Mouse (Mus musculus): ENCODE measurements around the gene Asphd2. TPM values are rescaled to one million over a fixed set of nuclear protein-coding genes. Genes with fewer than 3 reads are reported as not detected.
"Not testable (repeated sequence)": the region's sequence is repeated elsewhere in the genome, so short reads cannot be mapped to it uniquely, and the experiment has no call there.

The Asphd2 gene
- polyA plus RNA-seq, 2 experiments: 23.1 to 26.1 TPM

DNA sequence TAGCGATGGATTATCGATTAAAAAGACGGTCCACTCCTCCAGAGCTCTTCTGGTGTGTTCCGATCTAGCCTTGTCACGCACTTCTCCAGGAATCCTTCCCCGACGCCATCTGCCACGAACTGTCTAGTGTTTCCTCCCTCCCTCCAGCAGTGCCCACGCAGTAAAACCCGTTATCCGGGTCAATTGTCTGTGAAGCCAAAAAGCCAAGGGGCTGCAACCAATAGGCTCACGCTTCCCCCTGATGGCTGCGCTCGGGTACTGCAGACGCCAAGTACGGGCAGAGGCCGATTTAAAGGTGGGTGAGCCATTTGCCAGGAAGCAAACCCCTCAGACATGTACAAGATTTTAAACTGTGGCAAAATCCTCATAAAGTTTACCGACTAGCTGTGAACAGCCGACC is 34.3 kb upstream of the Asphd2 start:
- Histone ChIP-seq H3K4me2 (replicated peaks; ENCODE audit: low read depth, low read length, severe bottlenecking) (peak overlapping the region; percentile 24; the same call in 1 of the 2 replicates), H3K36me3 (ENCODE audit: control insufficient read depth, insufficient read depth, low read length) (no peaks in the 10 kb centered on the region), H3K27me3 (ENCODE audit: control insufficient read depth, insufficient read depth, low read length) (no peaks in the 10 kb centered on the region), H3K9ac (ENCODE audit: low read depth, low read length, severe bottlenecking) (no peak overlapping the region), H3K4me3 (replicated peaks; ENCODE audit: low read length) (no peak overlapping the region), H3K27ac (replicated peaks; ENCODE audit: low read depth, low read length) (no peak overlapping the region), H3K9me3 (ENCODE audit: control insufficient read depth, low read length) (no peaks in the 10 kb centered on the region), H3K4me1 (ENCODE audit: control insufficient read depth, insufficient read depth, low read length) (peaks cover 4% of the 10 kb centered on the region)
- ATAC-seq (ENCODE audit: low FRiP score, low read depth) (no peak), DNase-seq (ENCODE audit: low spot score) (peak; percentile 47)
- TF ChIP-seq POLR2A (IDR thresholded peaks at IDR 0.05; ENCODE audit: borderline replicate concordance, extremely low read depth, insufficient read depth, insufficient read length): no peak
- WGBS: 15% methylated on average over 19 of the region's 19 CpGs

DNA sequence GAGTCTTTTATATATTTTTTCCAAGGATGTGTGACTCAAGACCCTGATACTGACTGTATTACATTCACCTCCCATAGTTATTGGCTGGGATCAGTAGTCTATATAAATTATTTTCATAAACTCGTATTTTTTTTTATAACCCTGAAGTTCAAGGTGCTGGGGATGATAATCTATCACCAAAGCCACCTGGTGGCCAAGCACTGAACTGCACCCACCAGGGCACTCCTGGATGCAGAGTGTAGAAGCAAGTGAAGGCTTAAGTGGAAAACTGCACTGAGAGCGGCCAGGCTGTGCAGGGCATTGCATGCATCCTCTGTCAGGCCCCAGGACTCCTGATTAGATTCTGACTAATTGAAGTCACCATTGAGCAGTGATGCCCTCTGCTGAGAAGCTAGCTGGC is 32.6 kb upstream of the Asphd2 start:
- H3K36me3 ChIP-seq (ENCODE audit: control insufficient read depth, insufficient read depth, low read length): no peaks in the 10 kb centered on the region
- H3K4me2 ChIP-seq (replicated peaks; ENCODE audit: low read depth, low read length, severe bottlenecking): no peak overlapping the region
- no peak for TF ChIP-seq POLR2A (IDR thresholded peaks at IDR 0.05; ENCODE audit: borderline replicate concordance, extremely low read depth, insufficient read depth, insufficient read length)
- H3K27me3 ChIP-seq (ENCODE audit: control insufficient read depth, insufficient read depth, low read length): no peaks in the 10 kb centered on the region
- no peaks in the 10 kb centered on the region for H3K9me3 ChIP-seq (ENCODE audit: control insufficient read depth, low read length)
- WGBS: 41% methylated on average over 2 of the region's 2 CpGs
- H3K4me1 ChIP-seq (ENCODE audit: control insufficient read depth, insufficient read depth, low read length): peaks cover 4% of the 10 kb centered on the region
- H3K4me3 ChIP-seq (replicated peaks; ENCODE audit: low read length): no peak overlapping the region
- no peak for ATAC-seq (ENCODE audit: low FRiP score, low read depth)
- no peak overlapping the region for H3K9ac ChIP-seq (ENCODE audit: low read depth, low read length, severe bottlenecking)
- H3K27ac ChIP-seq (replicated peaks; ENCODE audit: low read depth, low read length): no peak overlapping the region
- peak; percentile 41 for DNase-seq (ENCODE audit: low spot score)

DNA sequence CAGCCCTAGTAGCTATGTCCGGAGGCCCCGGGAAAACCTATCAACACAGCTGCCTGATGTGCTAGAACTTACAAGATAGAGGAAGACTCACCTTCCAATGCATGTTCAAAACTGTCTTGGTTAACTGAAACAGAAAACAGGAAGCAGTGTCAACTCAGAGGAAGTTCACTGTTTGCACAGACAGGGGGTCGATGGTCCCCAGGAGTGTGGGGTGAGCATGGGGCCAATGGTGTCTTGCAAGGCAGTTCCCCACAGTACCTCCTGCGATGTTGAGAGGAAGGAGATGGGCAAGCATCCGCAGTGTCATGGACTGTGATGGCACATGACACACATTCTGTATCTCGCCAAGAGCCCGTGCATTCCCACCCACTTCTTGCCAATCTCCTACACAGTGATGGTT is 32.0 kb upstream of the Asphd2 start:
- no peak overlapping the region for H3K9ac ChIP-seq (ENCODE audit: low read depth, low read length, severe bottlenecking)
- H3K4me3 ChIP-seq (replicated peaks; ENCODE audit: low read length): no peak overlapping the region
- no peak for TF ChIP-seq POLR2A (IDR thresholded peaks at IDR 0.05; ENCODE audit: borderline replicate concordance, extremely low read depth, insufficient read depth, insufficient read length)
- H3K4me2 ChIP-seq (replicated peaks; ENCODE audit: low read depth, low read length, severe bottlenecking): no peak overlapping the region
- ATAC-seq (ENCODE audit: low FRiP score, low read depth): no peak
- peaks cover 4% of the 10 kb centered on the region for H3K4me1 ChIP-seq (ENCODE audit: control insufficient read depth, insufficient read depth, low read length)
- no peaks in the 10 kb centered on the region for H3K36me3 ChIP-seq (ENCODE audit: control insufficient read depth, insufficient read depth, low read length)
- no peak overlapping the region for H3K27ac ChIP-seq (replicated peaks; ENCODE audit: low read depth, low read length)
- WGBS: 83% methylated on average over 7 of the region's 7 CpGs
- no peaks in the 10 kb centered on the region for H3K27me3 ChIP-seq (ENCODE audit: control insufficient read depth, insufficient read depth, low read length)
- no peak for DNase-seq (ENCODE audit: low spot score)
- H3K9me3 ChIP-seq (ENCODE audit: control insufficient read depth, low read length): no peaks in the 10 kb centered on the region

DNA sequence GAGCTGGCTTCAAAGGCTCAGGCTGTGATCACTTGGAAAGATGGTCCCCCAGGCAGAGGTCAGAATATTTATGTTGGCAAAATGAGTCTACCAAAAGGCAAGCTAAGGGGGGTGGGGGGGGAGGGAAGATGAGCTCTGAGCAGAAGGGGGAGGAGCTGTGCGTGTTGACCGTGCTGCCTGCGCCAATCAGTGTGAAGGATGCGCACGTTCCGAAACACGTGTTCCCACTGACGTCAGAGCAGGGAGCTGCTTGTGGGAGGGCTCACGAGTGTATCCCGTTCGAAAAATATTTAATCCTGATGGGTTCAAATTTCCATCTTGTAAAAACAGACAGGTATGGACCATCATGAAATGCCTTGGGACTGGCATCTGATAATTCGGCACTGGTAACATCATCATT is 24.9 kb upstream of the Asphd2 start:
- H3K9me3 ChIP-seq (ENCODE audit: control insufficient read depth, low read length): no peaks in the 10 kb centered on the region
- ATAC-seq (ENCODE audit: low FRiP score, low read depth) (0 out of 2 replicates have a peak, but pooled peaks have one; percentile 37), DNase-seq (ENCODE audit: low spot score) (no peak)
- no peaks in the 10 kb centered on the region for H3K4me1 ChIP-seq (ENCODE audit: control insufficient read depth, insufficient read depth, low read length)
- H3K36me3 ChIP-seq (ENCODE audit: control insufficient read depth, insufficient read depth, low read length): no peaks in the 10 kb centered on the region
- H3K4me3 ChIP-seq (replicated peaks; ENCODE audit: low read length): no peak overlapping the region
- no peaks in the 10 kb centered on the region for H3K27me3 ChIP-seq (ENCODE audit: control insufficient read depth, insufficient read depth, low read length)
- H3K27ac ChIP-seq (replicated peaks; ENCODE audit: low read depth, low read length): no peak overlapping the region
- no peak overlapping the region for H3K9ac ChIP-seq (ENCODE audit: low read depth, low read length, severe bottlenecking)
- no peak for TF ChIP-seq POLR2A (IDR thresholded peaks at IDR 0.05; ENCODE audit: borderline replicate concordance, extremely low read depth, insufficient read depth, insufficient read length)
- no peak overlapping the region for H3K4me2 ChIP-seq (replicated peaks; ENCODE audit: low read depth, low read length, severe bottlenecking)
- WGBS: 38% methylated on average over 12 of the region's 12 CpGs

DNA sequence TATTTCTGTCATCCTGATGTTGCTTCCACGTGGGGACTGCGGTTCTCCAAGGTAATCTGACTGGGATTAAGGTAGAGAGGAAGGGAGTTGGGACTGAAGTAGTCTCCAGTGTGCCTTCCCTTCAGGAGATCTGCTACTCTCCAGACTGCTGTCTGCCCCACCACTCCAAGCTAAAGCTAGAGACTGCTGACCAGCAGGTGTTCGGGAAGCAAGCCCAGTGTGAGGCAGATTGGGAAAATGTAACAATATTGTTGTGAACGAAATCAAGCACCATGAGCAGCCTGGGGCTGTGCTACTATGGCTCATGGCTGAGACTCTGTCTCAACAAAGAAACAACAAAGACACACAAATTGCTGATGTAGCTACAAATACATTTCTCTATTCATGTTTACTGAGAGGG is 23.4 kb upstream of the Asphd2 start:
- Histone ChIP-seq H3K9me3 (ENCODE audit: control insufficient read depth, low read length) (no peaks in the 10 kb centered on the region), H3K4me3 (replicated peaks; ENCODE audit: low read length) (no peak overlapping the region), H3K9ac (ENCODE audit: low read depth, low read length, severe bottlenecking) (no peak overlapping the region), H3K4me1 (ENCODE audit: control insufficient read depth, insufficient read depth, low read length) (no peaks in the 10 kb centered on the region), H3K27ac (replicated peaks; ENCODE audit: low read depth, low read length) (no peak overlapping the region), H3K36me3 (ENCODE audit: control insufficient read depth, insufficient read depth, low read length) (no peaks in the 10 kb centered on the region), H3K4me2 (replicated peaks; ENCODE audit: low read depth, low read length, severe bottlenecking) (no peak overlapping the region), H3K27me3 (ENCODE audit: control insufficient read depth, insufficient read depth, low read length) (no peaks in the 10 kb centered on the region)
- WGBS: 67% methylated on average over 4 of the region's 4 CpGs
- no peak for ATAC-seq (ENCODE audit: low FRiP score, low read depth)
- no peak for TF ChIP-seq POLR2A (IDR thresholded peaks at IDR 0.05; ENCODE audit: borderline replicate concordance, extremely low read depth, insufficient read depth, insufficient read length)
- DNase-seq (ENCODE audit: low spot score): no peak

DNA sequence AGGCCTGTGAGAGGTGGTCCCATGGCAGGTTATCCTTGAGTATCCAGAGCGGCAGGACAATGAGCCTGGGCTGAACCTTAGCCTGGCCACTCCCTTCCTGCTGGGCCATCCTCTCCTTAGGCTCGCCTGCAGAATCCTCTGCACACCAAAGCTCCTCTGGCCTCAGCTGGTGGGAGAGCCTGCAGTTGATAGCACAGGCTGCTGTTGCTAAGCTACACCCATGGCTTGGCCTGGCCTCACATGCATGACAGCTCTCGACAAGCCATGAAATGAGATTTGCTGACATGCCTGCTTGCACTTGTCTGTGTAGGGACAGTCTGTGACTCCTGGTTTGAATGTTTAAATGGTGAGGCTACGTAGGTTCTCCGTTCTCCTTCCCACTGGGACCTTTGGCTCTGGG is 22.0 kb upstream of the Asphd2 start:
- no peak for DNase-seq (ENCODE audit: low spot score)
- no peak overlapping the region for H3K4me3 ChIP-seq (replicated peaks; ENCODE audit: low read length)
- H3K27me3 ChIP-seq (ENCODE audit: control insufficient read depth, insufficient read depth, low read length): no peaks in the 10 kb centered on the region
- H3K36me3 ChIP-seq (ENCODE audit: control insufficient read depth, insufficient read depth, low read length): no peaks in the 10 kb centered on the region
- no peak overlapping the region for H3K9ac ChIP-seq (ENCODE audit: low read depth, low read length, severe bottlenecking)
- no peak for TF ChIP-seq POLR2A (IDR thresholded peaks at IDR 0.05; ENCODE audit: borderline replicate concordance, extremely low read depth, insufficient read depth, insufficient read length)
- ATAC-seq (ENCODE audit: low FRiP score, low read depth): no peak
- H3K9me3 ChIP-seq (ENCODE audit: control insufficient read depth, low read length): no peaks in the 10 kb centered on the region
- H3K4me2 ChIP-seq (replicated peaks; ENCODE audit: low read depth, low read length, severe bottlenecking): no peak overlapping the region
- 70% methylated on average over 5 of the region's 5 CpGs for WGBS
- no peaks in the 10 kb centered on the region for H3K4me1 ChIP-seq (ENCODE audit: control insufficient read depth, insufficient read depth, low read length)
- no peak overlapping the region for H3K27ac ChIP-seq (replicated peaks; ENCODE audit: low read depth, low read length)

DNA sequence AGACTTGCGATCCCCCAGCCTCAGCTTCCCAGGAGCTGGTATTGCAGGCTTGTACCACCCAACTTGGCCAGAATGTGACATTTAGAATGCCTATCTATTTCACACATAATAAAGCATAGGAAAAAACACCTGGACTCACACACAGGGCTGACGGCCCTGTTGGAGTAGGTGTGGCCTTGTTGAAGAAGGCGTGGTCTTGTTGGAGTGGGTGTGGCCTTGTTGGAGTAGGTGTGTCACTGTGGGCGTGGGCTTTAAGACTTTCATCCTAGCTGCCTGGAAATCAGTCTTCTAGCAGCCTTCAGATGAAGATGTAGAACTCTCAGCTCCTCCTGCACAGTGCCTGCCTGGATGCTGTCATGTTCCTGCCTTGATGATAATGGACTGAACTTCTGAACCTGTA is 18.1 kb upstream of the Asphd2 start:
- ATAC-seq (ENCODE audit: low FRiP score, low read depth); H3K4me3 ChIP-seq (replicated peaks; ENCODE audit: low read length); H3K4me1 ChIP-seq (ENCODE audit: control insufficient read depth, insufficient read depth, low read length); H3K36me3 ChIP-seq (ENCODE audit: control insufficient read depth, insufficient read depth, low read length); DNase-seq (ENCODE audit: low spot score); H3K9me3 ChIP-seq (ENCODE audit: control insufficient read depth, low read length); H3K9ac ChIP-seq (ENCODE audit: low read depth, low read length, severe bottlenecking); H3K27me3 ChIP-seq (ENCODE audit: control insufficient read depth, insufficient read depth, low read length); H3K4me2 ChIP-seq (replicated peaks; ENCODE audit: low read depth, low read length, severe bottlenecking); H3K27ac ChIP-seq (replicated peaks; ENCODE audit: low read depth, low read length): not testable (repeated sequence)
- 77% methylated on average over 4 of the region's 4 CpGs for WGBS
